Mouse (Mus musculus) megakaryocyte, embryonic 14.5 days (primary cell): Measurements from ENCODE around the gene Rab10.

Source experiments
- FLI1 ChIP-seq: IDR thresholded peaks from 2 replicates; pipeline ENCODE4 v1.6.1; 2012; ENCODE audit warnings: low read length, inconsistent platforms, mixed read lengths
- GATA1 ChIP-seq: IDR thresholded peaks from 3 replicates; pipeline ENCODE4 v1.6.1; 2012; ENCODE audit warnings: mixed read lengths, low read length, inconsistent platforms, borderline replicate concordance

GRCm38 (mm10) chr12:3291849-3292248, 17.9 kb downstream of the Rab10 start:
- TF ChIP-seq GATA1 (no peak), FLI1 (no peak)
